Mouse (Mus musculus) liver, adult 2 months (tissue): Measurements from ENCODE around the gene Eif3a.

Experiments
- CTCF ChIP-seq: fragments of 200-500 bp; IDR thresholded peaks from 2 replicates; pipeline ENCODE4 v1.5.1; 2011; ENCODE audit warnings: low read depth, low read length, control low read depth
- POLR2A ChIP-seq: fragments of 200-500 bp; IDR thresholded peaks from 2 replicates; pipeline ENCODE4 v1.6.1; 2011; ENCODE audit warnings: low read length, control low read depth; ENCODE audit not compliant: insufficient read depth; ENCODE audit errors: extremely low read depth

GRCm38 (mm10) chr19:60731966-60732365, 58.5 kb downstream of the Eif3a start:
- TF ChIP-seq POLR2A: no peak
- TF ChIP-seq CTCF: no peak
